Mouse (Mus musculus): ENCODE data around the gene Cfap65. TPM values are rescaled to one million over a fixed set of nuclear protein-coding genes. Genes with fewer than 3 reads are reported as not detected.

Cfap65 gene
- polyA plus RNA-seq, 1 experiment: not detected

DNA sequence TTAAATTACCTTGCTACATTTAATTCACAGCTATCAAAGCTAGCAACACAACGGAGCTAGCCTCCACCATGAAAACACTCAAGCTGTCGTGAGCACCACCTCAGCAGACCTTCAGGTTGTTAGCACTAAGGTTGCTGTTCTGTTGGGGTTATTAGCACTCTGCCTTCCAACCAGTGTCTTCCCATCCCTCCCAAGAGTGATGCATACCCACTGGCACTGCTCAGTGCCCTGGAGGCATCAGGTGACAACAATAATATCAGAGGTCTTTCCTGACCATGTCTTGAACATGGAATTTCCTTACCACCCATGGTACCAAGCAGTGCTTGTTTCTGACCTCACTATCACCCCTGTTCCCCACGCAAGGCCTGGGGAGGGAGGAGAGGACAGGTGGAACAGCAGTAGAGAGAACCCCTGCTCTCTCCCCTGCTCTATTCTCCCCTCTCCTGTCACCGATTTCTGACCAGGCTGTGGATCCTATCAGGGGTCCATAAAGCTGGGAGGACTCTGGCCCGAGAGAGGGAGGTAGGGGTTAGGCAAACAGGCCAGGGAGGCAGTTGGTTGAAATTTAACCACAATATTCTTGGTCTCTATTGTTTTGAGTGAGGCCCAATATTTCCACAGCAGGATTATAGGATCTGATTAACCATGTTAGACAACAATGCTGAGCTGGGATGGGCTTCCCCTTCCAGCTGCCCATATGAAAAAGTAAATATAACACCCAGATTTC lies 26.9 kb upstream of the Cfap65 start:
- TF ChIP-seq POLR2A (IDR thresholded peaks at IDR 0.05; ENCODE audit: borderline replicate concordance, control insufficient read depth, low read depth, low read length): no peak
- no peak for TF ChIP-seq CTCF (IDR thresholded peaks at IDR 0.05; ENCODE audit: control insufficient read depth, insufficient read depth, low read length)
- WGBS: 69% methylated on average over 5 of the region's 5 CpGs
- Histone ChIP-seq H3K27ac (ENCODE audit: control insufficient read depth, insufficient read depth, low read depth, low read length, poor library complexity) (no peak overlapping the region), H3K4me3 (replicated peaks; ENCODE audit: control insufficient read depth, low read depth, low read length) (no peak overlapping the region), H3K4me1 (ENCODE audit: control insufficient read depth, insufficient read depth, low read length) (no peaks in the 10 kb centered on the region)

DNA sequence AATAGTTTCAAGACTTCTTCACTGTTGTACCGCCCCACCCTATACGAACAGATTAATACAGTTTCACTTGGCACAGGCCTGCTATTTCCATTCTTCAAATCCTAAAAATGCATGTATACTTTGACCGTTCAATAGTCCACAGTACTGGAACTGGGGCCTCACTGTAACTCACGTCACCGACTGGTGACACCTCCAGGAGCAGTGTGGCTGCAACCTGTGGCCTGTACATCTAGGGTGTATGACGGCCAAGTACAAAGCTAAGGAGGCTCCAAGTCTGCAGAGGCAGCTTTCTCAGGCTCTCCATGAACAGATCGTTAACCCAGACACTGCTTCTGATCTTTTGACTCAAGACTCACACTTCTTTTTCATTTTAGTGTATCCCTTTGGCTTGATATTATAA lies 26.3 kb upstream of the Cfap65 start:
- TF ChIP-seq CTCF (IDR thresholded peaks at IDR 0.05; ENCODE audit: control insufficient read depth, insufficient read depth, low read length): no peak
- TF ChIP-seq POLR2A (IDR thresholded peaks at IDR 0.05; ENCODE audit: borderline replicate concordance, control insufficient read depth, low read depth, low read length): no peak
- no peak overlapping the region for H3K27ac ChIP-seq (ENCODE audit: control insufficient read depth, insufficient read depth, low read depth, low read length, poor library complexity)
- 76% methylated on average over 7 of the region's 7 CpGs for WGBS
- no peak overlapping the region for H3K4me3 ChIP-seq (replicated peaks; ENCODE audit: control insufficient read depth, low read depth, low read length)
- H3K4me1 ChIP-seq (ENCODE audit: control insufficient read depth, insufficient read depth, low read length): no peaks in the 10 kb centered on the region

DNA sequence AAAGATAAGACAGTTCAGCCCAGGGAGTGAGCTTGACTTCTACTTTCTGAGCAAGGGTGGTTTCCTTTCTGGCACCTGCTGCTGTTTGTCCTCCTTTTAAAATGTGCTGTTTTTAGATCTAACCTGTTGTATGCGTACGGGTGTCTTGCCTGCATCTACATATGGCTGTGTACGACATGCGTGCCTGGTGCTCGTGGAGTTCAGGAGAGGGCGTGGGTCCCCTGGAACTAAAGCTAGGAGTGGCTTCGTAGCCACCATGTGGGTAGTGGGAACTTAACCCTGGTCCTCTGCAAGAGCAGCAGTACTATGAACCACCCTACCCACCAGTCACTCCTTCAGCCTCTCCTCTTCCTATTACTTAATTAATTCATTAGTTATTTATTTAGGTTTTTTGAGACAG lies 24.7 kb upstream of the Cfap65 start:
- Histone ChIP-seq H3K4me3 (replicated peaks; ENCODE audit: control insufficient read depth, low read depth, low read length) (no peak overlapping the region), H3K27ac (ENCODE audit: control insufficient read depth, insufficient read depth, low read depth, low read length, poor library complexity) (no peak overlapping the region), H3K4me1 (ENCODE audit: control insufficient read depth, insufficient read depth, low read length) (no peaks in the 10 kb centered on the region)
- no peak for TF ChIP-seq CTCF (IDR thresholded peaks at IDR 0.05; ENCODE audit: control insufficient read depth, insufficient read depth, low read length)
- no peak for TF ChIP-seq POLR2A (IDR thresholded peaks at IDR 0.05; ENCODE audit: borderline replicate concordance, control insufficient read depth, low read depth, low read length)
- 62% methylated on average over 7 of the region's 7 CpGs for WGBS

DNA sequence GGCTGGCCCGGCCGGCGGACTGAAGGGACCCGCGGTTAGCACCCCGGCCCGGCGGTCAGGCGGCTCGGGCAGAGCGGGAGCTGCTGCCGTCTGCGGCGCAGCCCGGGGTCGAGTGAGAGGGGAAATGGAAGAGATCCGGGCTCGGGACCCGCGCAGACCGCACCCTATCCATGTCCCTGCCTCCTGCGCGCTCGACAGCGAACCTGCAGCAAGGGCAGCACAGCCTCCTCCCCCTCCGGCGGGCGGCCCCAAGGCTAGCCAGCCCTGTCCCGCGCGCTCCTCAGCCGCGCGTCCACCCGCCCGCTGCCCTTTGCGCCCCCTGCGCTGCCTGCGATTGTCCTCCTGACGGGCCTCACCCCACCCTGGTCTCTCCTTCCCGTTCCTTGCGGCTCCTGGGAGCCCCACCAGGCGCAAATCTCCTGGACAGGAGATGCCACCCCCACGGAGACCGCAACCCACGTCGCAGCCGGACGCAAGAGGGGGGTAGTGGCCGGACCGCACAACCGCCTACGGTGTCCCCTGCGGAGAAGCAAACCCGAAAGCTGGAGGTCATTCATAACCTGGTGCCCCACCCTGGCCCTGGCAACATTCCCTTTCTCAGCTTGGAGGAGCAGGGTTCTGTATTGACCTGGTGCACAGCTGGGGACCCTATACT lies 16.3 kb upstream of the Cfap65 start, which contains the start of gene Ihh:
Gene Ihh (minus strand): TSS at position 117 of the 655 bp plus-strand sequence.
- no peak within 1 kb of the TSS; the same call in 1 of the 2 replicates for H3K27ac ChIP-seq (ENCODE audit: control insufficient read depth, insufficient read depth, low read depth, low read length, poor library complexity)
- WGBS: 5% methylated on average over 54 of the region's 55 CpGs
- no peak for TF ChIP-seq POLR2A (IDR thresholded peaks at IDR 0.05; ENCODE audit: borderline replicate concordance, control insufficient read depth, low read depth, low read length)
- TF ChIP-seq CTCF (IDR thresholded peaks at IDR 0.05; ENCODE audit: control insufficient read depth, insufficient read depth, low read length): no peak
- H3K4me3 ChIP-seq (replicated peaks; ENCODE audit: control insufficient read depth, low read depth, low read length): no peak within 1 kb of the TSS
- H3K4me1 ChIP-seq (ENCODE audit: control insufficient read depth, insufficient read depth, low read length): no peaks in the 10 kb centered on the region

DNA sequence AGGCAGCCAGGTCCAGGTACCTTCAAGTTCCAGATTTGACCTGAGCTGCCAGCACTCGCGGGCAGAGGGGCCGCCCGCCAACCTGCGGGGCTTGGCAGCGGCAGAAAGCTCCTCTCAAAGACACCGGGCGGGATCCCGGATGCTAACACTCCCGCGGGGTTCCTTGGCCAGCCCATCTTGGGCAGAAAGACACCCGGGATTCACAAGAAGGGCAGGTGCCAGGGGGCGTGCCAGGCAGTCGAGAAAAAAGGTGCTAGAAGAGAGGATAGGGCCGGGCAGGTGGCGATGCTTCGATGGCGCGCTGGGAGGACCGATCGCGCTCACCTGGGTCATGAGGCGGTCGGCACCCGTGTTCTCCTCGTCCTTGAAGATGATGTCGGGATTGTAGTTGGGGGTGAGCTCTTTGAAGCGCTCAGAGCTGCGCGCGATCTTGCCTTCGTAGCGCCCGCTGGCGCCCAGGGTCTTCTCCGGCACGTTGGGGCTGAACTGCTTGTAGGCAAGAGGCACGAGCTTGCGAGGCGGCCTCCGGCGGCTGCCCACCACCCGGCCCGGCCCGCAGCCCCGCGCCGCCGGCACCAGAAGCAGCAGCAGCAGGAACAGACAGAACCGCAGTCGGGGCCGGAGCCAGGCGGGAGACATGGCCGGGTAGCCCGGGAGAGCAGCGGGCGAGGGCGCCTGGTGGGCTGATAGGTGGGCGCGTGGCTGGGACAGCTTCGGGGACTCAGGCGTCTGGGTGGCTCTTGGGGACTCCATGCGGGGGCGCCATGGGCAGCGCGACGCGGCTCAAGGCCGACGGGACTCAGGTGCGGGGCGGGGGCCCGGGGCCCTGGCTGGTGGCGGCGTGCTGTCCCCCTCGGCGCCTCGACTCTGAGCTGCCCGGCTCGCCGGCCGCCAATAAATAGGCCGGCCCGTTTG lies 15.4 kb upstream of the Cfap65 start:
- H3K4me3 ChIP-seq (replicated peaks; ENCODE audit: control insufficient read depth, low read depth, low read length): no peak overlapping the region
- H3K4me1 ChIP-seq (ENCODE audit: control insufficient read depth, insufficient read depth, low read length): no peaks in the 10 kb centered on the region
- H3K27ac ChIP-seq (ENCODE audit: control insufficient read depth, insufficient read depth, low read depth, low read length, poor library complexity): no peak overlapping the region; the same call in 1 of the 2 replicates
- 3% methylated on average over 83 of the region's 84 CpGs for WGBS
- no peak for TF ChIP-seq POLR2A (IDR thresholded peaks at IDR 0.05; ENCODE audit: borderline replicate concordance, control insufficient read depth, low read depth, low read length)
- no peak for TF ChIP-seq CTCF (IDR thresholded peaks at IDR 0.05; ENCODE audit: control insufficient read depth, insufficient read depth, low read length)

DNA sequence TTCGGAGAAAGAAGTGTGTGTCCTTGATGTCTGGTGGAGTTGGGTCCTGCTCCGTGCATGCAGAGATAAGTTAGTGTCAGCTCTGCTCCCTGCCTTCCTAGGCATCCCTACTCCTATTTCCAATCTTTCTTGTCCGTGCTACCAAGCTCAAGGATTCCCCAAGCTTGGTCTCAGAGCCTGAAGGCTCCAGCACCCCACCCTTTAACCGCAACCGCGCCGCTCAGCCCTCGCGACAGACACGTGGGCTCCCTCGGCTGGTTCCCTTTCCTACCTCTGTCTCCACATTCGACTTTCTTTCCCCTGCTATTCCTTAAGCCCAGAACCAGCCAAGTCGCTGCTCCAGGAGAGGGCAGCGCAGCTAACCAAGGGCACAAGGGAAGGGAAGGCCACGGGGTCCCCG lies 14.7 kb upstream of the Cfap65 start:
- no peak for TF ChIP-seq POLR2A (IDR thresholded peaks at IDR 0.05; ENCODE audit: borderline replicate concordance, control insufficient read depth, low read depth, low read length)
- TF ChIP-seq CTCF (IDR thresholded peaks at IDR 0.05; ENCODE audit: control insufficient read depth, insufficient read depth, low read length): no peak
- H3K4me3 ChIP-seq (replicated peaks; ENCODE audit: control insufficient read depth, low read depth, low read length): no peak overlapping the region

DNA sequence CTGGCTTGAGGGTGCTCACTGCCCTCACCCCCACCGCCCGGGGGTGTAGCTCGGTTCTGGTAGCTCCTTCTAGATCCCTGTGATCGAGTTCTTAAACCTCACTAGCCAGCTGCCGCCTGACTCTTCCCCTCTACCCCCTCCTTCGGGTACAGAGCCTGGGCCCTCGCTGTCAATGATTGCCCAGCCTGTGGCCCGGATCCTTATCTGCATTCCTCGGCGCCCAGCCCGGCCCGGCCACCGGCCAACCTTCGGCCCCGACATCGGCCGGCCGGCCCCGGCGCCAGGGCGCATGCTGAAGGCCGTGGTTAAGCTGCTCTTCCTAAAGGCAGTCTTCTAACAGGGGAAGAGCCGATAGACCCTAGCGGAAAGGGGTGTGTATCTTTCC lies 14.3 kb upstream of the Cfap65 start:
- no peak overlapping the region for H3K4me3 ChIP-seq (replicated peaks; ENCODE audit: control insufficient read depth, low read depth, low read length)
- no peak for TF ChIP-seq CTCF (IDR thresholded peaks at IDR 0.05; ENCODE audit: control insufficient read depth, insufficient read depth, low read length)
- TF ChIP-seq POLR2A (IDR thresholded peaks at IDR 0.05; ENCODE audit: borderline replicate concordance, control insufficient read depth, low read depth, low read length): no peak
- no peak overlapping the region for H3K27ac ChIP-seq (ENCODE audit: control insufficient read depth, insufficient read depth, low read depth, low read length, poor library complexity)
- 4% methylated on average over 24 of the region's 24 CpGs for WGBS
- no peaks in the 10 kb centered on the region for H3K4me1 ChIP-seq (ENCODE audit: control insufficient read depth, insufficient read depth, low read length)

More for the DNA sequence above, 14.7 kb upstream of the Cfap65 start:
- WGBS: 3% methylated on average over 16 of the region's 16 CpGs
- Histone ChIP-seq H3K4me1 (ENCODE audit: control insufficient read depth, insufficient read depth, low read length) (no peaks in the 10 kb centered on the region), H3K27ac (ENCODE audit: control insufficient read depth, insufficient read depth, low read depth, low read length, poor library complexity) (no peak overlapping the region)
